Comparison of ENCODE assay signal across 23 mouse cellular contexts in the genomic region with DNA sequence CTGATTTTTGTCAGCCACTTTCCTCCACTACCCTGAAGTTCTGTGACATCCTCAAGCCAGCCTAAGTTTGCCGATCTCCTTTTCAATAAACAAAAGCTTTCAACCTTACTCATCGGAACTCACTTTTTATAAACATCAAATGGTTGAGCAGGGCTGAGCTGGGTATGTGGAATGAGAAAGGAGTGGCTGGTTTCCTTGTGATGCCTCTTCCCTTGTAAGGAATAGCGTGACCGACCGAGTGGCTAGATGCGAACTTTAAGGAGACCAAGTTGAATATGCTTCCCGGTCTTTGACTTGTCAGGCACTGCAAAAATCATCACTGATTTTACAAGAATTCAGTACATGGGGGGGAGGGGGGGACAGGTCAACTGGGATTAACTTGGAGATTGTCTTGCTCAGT. TPM values are rescaled to one million over a fixed set of nuclear protein-coding genes. Genes with fewer than 3 reads are reported as not detected.
A peak's percentile ranks its signal among the peaks of the same experiment; 100 is the strongest.
DNase-seq lines count a peak whose midpoint lies in the region; ATAC-seq and TF ChIP-seq lines count a peak whose summit lies in the region.
"Had no signal": no experiment of that assay in that cellular context is flagged by ENCODE, and none has a peak within 500 bp of the region (broad histone marks: within the 10 kb centered on the region; RNA-seq: fewer than 3 reads in every experiment).

No protein-coding gene starts in this region.

- H3K4me2 ChIP-seq in intestine, embryonic 16.5 days (ENCODE audit: low read depth, low read length) = no peak overlapping the region
- H3K4me2 ChIP-seq in intestine, postnatal 0 days (replicated peaks; ENCODE audit: low read depth) = no peak overlapping the region
- no peak overlapping the region; the same call in 1 of the 2 replicates for H3K4me2 ChIP-seq in stomach, postnatal 0 days (replicated peaks; ENCODE audit: low read depth)
- H3K4me2 ChIP-seq in forebrain, postnatal 0 days (ENCODE audit: low read depth) = no peak overlapping the region
- H3K4me2 ChIP-seq: embryonic facial prominence, embryonic 13.5 days; embryonic facial prominence, embryonic 15.5 days; forebrain, embryonic 13.5 days; forebrain, embryonic 15.5 days had no signal

- H3K27me3 ChIP-seq in intestine, embryonic 16.5 days (replicated peaks; ENCODE audit: control insufficient read depth, insufficient read depth, low read length) = no peaks in the 10 kb centered on the region
- H3K27me3 ChIP-seq in intestine, postnatal 0 days (replicated peaks; ENCODE audit: control insufficient read depth, insufficient read depth, low read length) = no peaks in the 10 kb centered on the region
- no peaks in the 10 kb centered on the region for H3K27me3 ChIP-seq in stomach, postnatal 0 days (ENCODE audit: control insufficient read depth, insufficient read depth, low read length)
- no peaks in the 10 kb centered on the region for H3K27me3 ChIP-seq in forebrain, postnatal 0 days (ENCODE audit: insufficient read depth, low read length)
- H3K27me3 ChIP-seq: embryonic facial prominence, embryonic 13.5 days; embryonic facial prominence, embryonic 15.5 days; forebrain, embryonic 13.5 days; forebrain, embryonic 15.5 days; Patski had no signal

- peak; percentile 40 for DNase-seq in heart, adult 11 months
- DNase-seq in heart, adult 8-10 months (ENCODE audit: low spot score) = no peak
- DNase-seq in stomach, postnatal 0 days (ENCODE audit: low spot score) = no peak
- DNase-seq in forebrain, postnatal 0 days = no peak
- DNase-seq in left cerebral cortex, postnatal 10 days (ENCODE audit: extremely low spot score in 1 of 2, low spot score in 2 of 2) = no peak
- DNase-seq: adrenal gland, adult 8-10 months; adrenal gland, postnatal 14 days; adrenal gland, postnatal 36 days; cerebellum, adult 11-12 months; cerebellum, adult 2 months; cerebellum, adult 9-10 months; cerebellum, postnatal 14 days; cerebellum, postnatal 36 days; embryo, embryonic 11 days had no signal

- no peaks in the 10 kb centered on the region; the same call in 1 of the 2 replicates for H3K9me3 ChIP-seq in intestine, embryonic 16.5 days (ENCODE audit: control insufficient read depth, low read length)
- no peaks in the 10 kb centered on the region for H3K9me3 ChIP-seq in intestine, postnatal 0 days (ENCODE audit: control insufficient read depth)
- no peaks in the 10 kb centered on the region for H3K9me3 ChIP-seq in stomach, postnatal 0 days (ENCODE audit: control insufficient read depth, low read length)
- peaks cover 1% of the 10 kb centered on the region; the same call in 1 of the 2 replicates for H3K9me3 ChIP-seq in forebrain, postnatal 0 days (ENCODE audit: low read length)
- H3K9me3 ChIP-seq: forebrain, embryonic 15.5 days had no signal

- 55% methylated on average over 7 of the region's 7 CpGs for WGBS in intestine, embryonic 16.5 days
- 69% methylated on average over 7 of the region's 7 CpGs for WGBS in intestine, postnatal 0 days
- 29% methylated on average over 7 of the region's 7 CpGs for whole genome bisulfite sequencing in stomach, postnatal 0 days
- 83% methylated on average over 7 of the region's 7 CpGs for WGBS in forebrain, postnatal 0 days

- ATAC-seq in intestine, embryonic 16.5 days = no peak
- ATAC-seq in intestine, postnatal 0 days = no peak
- ATAC-seq in stomach, postnatal 0 days (ENCODE audit: low FRiP score, low TSS enrichment) = no peak; the same call in 1 of the 2 replicates
- ATAC-seq in forebrain, postnatal 0 days = no peak
- ATAC-seq: activated CD4-positive, CD25-positive, alpha-beta regulatory T cell, adult 4 months; forebrain, embryonic 13.5 days; forebrain, embryonic 15.5 days; Patski had no signal

- H3K36me3 ChIP-seq in intestine, embryonic 16.5 days (ENCODE audit: control insufficient read depth, insufficient read depth, low read length) = no peaks in the 10 kb centered on the region
- H3K36me3 ChIP-seq in intestine, postnatal 0 days (ENCODE audit: control insufficient read depth, insufficient read depth) = no peaks in the 10 kb centered on the region
- H3K36me3 ChIP-seq in stomach, postnatal 0 days (ENCODE audit: control insufficient read depth, insufficient read depth, low read length) = no peaks in the 10 kb centered on the region
- H3K36me3 ChIP-seq in forebrain, postnatal 0 days (ENCODE audit: insufficient read depth) = no peaks in the 10 kb centered on the region
- H3K36me3 ChIP-seq: embryonic facial prominence, embryonic 13.5 days; embryonic facial prominence, embryonic 15.5 days; forebrain, embryonic 15.5 days had no signal

- peak overlapping the region; percentile 37; the same call in 1 of the 2 replicates for H3K27ac ChIP-seq in intestine, embryonic 16.5 days (ENCODE audit: low read length)
- no peak overlapping the region; the same call in 1 of the 2 replicates for H3K27ac ChIP-seq in intestine, postnatal 0 days (ENCODE audit: low read depth, low read length)
- H3K27ac ChIP-seq in embryonic fibroblast, embryonic 13.5 days (ENCODE audit: insufficient read depth, low read length) = peak overlapping the region; percentile 23; the same call in 1 of the 2 replicates
- H3K27ac ChIP-seq in stomach, postnatal 0 days (replicated peaks) = peak overlapping the region; percentile 49; the same call in 1 of the 2 replicates
- no peak overlapping the region for H3K27ac ChIP-seq in forebrain, postnatal 0 days (ENCODE audit: low read depth, low read length)
- H3K27ac ChIP-seq: embryonic facial prominence, embryonic 13.5 days; embryonic facial prominence, embryonic 15.5 days; forebrain, embryonic 13.5 days; forebrain, embryonic 15.5 days had no signal

- no peak for TF ChIP-seq EP300 in stomach, postnatal 0 days (optimal IDR thresholded peaks at IDR 0.05)

- TF ChIP-seq POLR2A in embryonic fibroblast, embryonic 13.5 days (IDR thresholded peaks at IDR 0.05; ENCODE audit: low read depth, low read length) = no peak

- TF ChIP-seq CTCF in intestine, postnatal 0 days (IDR thresholded peaks at IDR 0.05; ENCODE audit: low read depth) = no peak
- no peak for TF ChIP-seq CTCF in embryonic fibroblast, embryonic 13.5 days (IDR thresholded peaks at IDR 0.05; ENCODE audit: borderline replicate concordance, insufficient read depth, low read length)
- no peak for TF ChIP-seq CTCF in stomach, postnatal 0 days (IDR thresholded peaks at IDR 0.05; ENCODE audit: low read depth)
- TF ChIP-seq CTCF in forebrain, postnatal 0 days (IDR thresholded peaks at IDR 0.05; ENCODE audit: low read depth) = no peak

- no peak overlapping the region for H3K9ac ChIP-seq in intestine, embryonic 16.5 days (ENCODE audit: low read depth, low read length)
- no peak overlapping the region for H3K9ac ChIP-seq in intestine, postnatal 0 days (ENCODE audit: low read depth, low read length)
- no peak overlapping the region for H3K9ac ChIP-seq in stomach, postnatal 0 days (ENCODE audit: low read length)
- no peak overlapping the region for H3K9ac ChIP-seq in forebrain, postnatal 0 days
- H3K9ac ChIP-seq: embryonic facial prominence, embryonic 13.5 days; embryonic facial prominence, embryonic 15.5 days; forebrain, embryonic 13.5 days; forebrain, embryonic 15.5 days had no signal

- peaks cover 11% of the 10 kb centered on the region for H3K4me1 ChIP-seq in intestine, embryonic 16.5 days (ENCODE audit: control insufficient read depth, insufficient read depth, low read length)
- H3K4me1 ChIP-seq in intestine, postnatal 0 days (replicated peaks; ENCODE audit: control insufficient read depth, insufficient read depth, low read length) = peaks cover 5% of the 10 kb centered on the region; the same call in 1 of the 2 replicates
- peaks cover 3% of the 10 kb centered on the region; the same call in 1 of the 2 replicates for H3K4me1 ChIP-seq in embryonic fibroblast, embryonic 13.5 days (ENCODE audit: control insufficient read depth, insufficient read depth, low read length)
- H3K4me1 ChIP-seq in stomach, postnatal 0 days (replicated peaks; ENCODE audit: control insufficient read depth, insufficient read depth) = peaks cover 4% of the 10 kb centered on the region
- no peaks in the 10 kb centered on the region for H3K4me1 ChIP-seq in forebrain, postnatal 0 days (ENCODE audit: insufficient read depth)

- H3K4me3 ChIP-seq in intestine, embryonic 16.5 days (ENCODE audit: low read length) = no peak overlapping the region
- H3K4me3 ChIP-seq in intestine, postnatal 0 days (ENCODE audit: low read depth, low read length) = no peak overlapping the region
- H3K4me3 ChIP-seq in embryonic fibroblast, embryonic 13.5 days (ENCODE audit: insufficient read depth, low read length) = no peak overlapping the region
- no peak overlapping the region for H3K4me3 ChIP-seq in stomach, postnatal 0 days (ENCODE audit: low read depth, low read length)
- H3K4me3 ChIP-seq in forebrain, postnatal 0 days (ENCODE audit: low read depth, low read length) = no peak overlapping the region
- H3K4me3 ChIP-seq: embryonic facial prominence, embryonic 13.5 days; embryonic facial prominence, embryonic 15.5 days; forebrain, embryonic 13.5 days; forebrain, embryonic 15.5 days had no signal

- intact Hi-C loops in left cerebral cortex, postnatal 10 days (cut with DNase I) = no loop called here

RNA-seq across cellular contexts. Expression of a gene that starts 46.7 kb away (rescaled TPM):
- 10 to 100 TPM; 35.2 to 51.2 (median 39.9) TPM for total RNA-seq in heart, adult 8-10 months (2022)
- polyA plus RNA-seq in intestine, embryonic 16.5 days (2015; fragmentation: Nextera tagmentation; extraction: Ambion mirVana) = 68.1 and 71.9 TPM in 2 replicates
- polyA plus RNA-seq in intestine, postnatal 0 days (2015; fragmentation: Nextera tagmentation; extraction: Ambion mirVana) = 76.9 and 79.3 TPM in 2 replicates
- polyA plus RNA-seq in embryonic fibroblast, embryonic 13.5 days (2011; ENCODE audit: insufficient read length, low read depth, missing spikeins) = 105 and 107 TPM in 2 replicates
- 97.5 and 101 TPM in 2 replicates for polyA plus RNA-seq in stomach, postnatal 0 days (2015; fragmentation: Nextera tagmentation; extraction: Ambion mirVana)
- 10.1 and 14.8 TPM in 2 replicates for total RNA-seq in forebrain, postnatal 0 days (2014; rRNA removed)
- 29.7 and 33.7 TPM in 2 replicates for polyA plus RNA-seq in forebrain, postnatal 0 days (2015; fragmentation: Nextera tagmentation; extraction: Ambion mirVana)
- total RNA-seq in left cerebral cortex, postnatal 10 days (2021) = 10 to 100 TPM; 25.7 to 27.3 TPM

Comparison
In these comparisons a context has a peak if more than half of its experiments do, and no peak if none do; other contexts are left out.
1. H3K27ac ChIP-seq: peak in intestine, embryonic 16.5 days (single experiment), embryonic fibroblast, embryonic 13.5 days (single experiment) and stomach, postnatal 0 days (single experiment); none in intestine, postnatal 0 days (single experiment) and forebrain, postnatal 0 days (single experiment).